Mouse (Mus musculus): ENCODE measurements around the gene Mat2a. TPM values are rescaled to one million over a fixed set of nuclear protein-coding genes. Genes with fewer than 3 reads are reported as not detected.
"Not testable (repeated sequence)": the region's sequence is repeated elsewhere in the genome, so short reads cannot be mapped to it uniquely, and the experiment has no call there.

Gene Mat2a
- polyA plus RNA-seq (2014; fragmentation: Nextera tagmentation; extraction: Ambion mirVana): 322 and 463 TPM in 2 replicates

GRCm38 (mm10) chr6:72439355-72440185 is at the start of gene Mat2a:
Mat2a (minus strand) TSS chr6:72439558.
- Histone ChIP-seq H3K27ac (ENCODE audit: low read depth, low read length) (peak within 1 kb of the TSS; percentile 98), H3K9ac (ENCODE audit: low read depth, low read length) (peak within 1 kb of the TSS; percentile 99), H3K36me3 (ENCODE audit: control insufficient read depth, insufficient read depth, low read length) (peaks cover 34% of the 10 kb centered on the region), H3K4me3 (ENCODE audit: low read length) (peak within 1 kb of the TSS; percentile 98), H3K4me1 (ENCODE audit: control insufficient read depth, insufficient read depth, low read length) (peaks cover 10% of the 10 kb centered on the region; the same call in 1 of the 2 replicates), H3K27me3 (ENCODE audit: control insufficient read depth, insufficient read depth, low read length) (no peaks in the 10 kb centered on the region), H3K4me2 (replicated peaks; ENCODE audit: low read depth, low read length) (peak within 1 kb of the TSS; percentile 93), H3K9me3 (ENCODE audit: control insufficient read depth, low read length) (no peaks in the 10 kb centered on the region)
- peak; percentile 91 for ATAC-seq (ENCODE audit: low FRiP score, low TSS enrichment)
- WGBS: under 1% methylated on average over 77 of the region's 77 CpGs

GRCm38 (mm10) chr6:72488850-72489249 is 49.5 kb upstream of the Mat2a start:
- no peaks in the 10 kb centered on the region for H3K9me3 ChIP-seq (ENCODE audit: control insufficient read depth, low read length)
- no peak overlapping the region for H3K9ac ChIP-seq (ENCODE audit: low read depth, low read length)
- no peak overlapping the region for H3K27ac ChIP-seq (ENCODE audit: low read depth, low read length)
- WGBS: 26% methylated on average over 3 of the region's 3 CpGs
- no peaks in the 10 kb centered on the region for H3K27me3 ChIP-seq (ENCODE audit: control insufficient read depth, insufficient read depth, low read length)
- no peak overlapping the region for H3K4me2 ChIP-seq (replicated peaks; ENCODE audit: low read depth, low read length)
- H3K4me3 ChIP-seq (ENCODE audit: low read length): no peak overlapping the region
- no peaks in the 10 kb centered on the region for H3K36me3 ChIP-seq (ENCODE audit: control insufficient read depth, insufficient read depth, low read length)
- ATAC-seq (ENCODE audit: low FRiP score, low TSS enrichment): no peak
- no peaks in the 10 kb centered on the region for H3K4me1 ChIP-seq (ENCODE audit: control insufficient read depth, insufficient read depth, low read length)

GRCm38 (mm10) chr6:72487282-72487681 is 47.9 kb upstream of the Mat2a start:
- Histone ChIP-seq H3K9me3 (ENCODE audit: control insufficient read depth, low read length) (no peaks in the 10 kb centered on the region), H3K9ac (ENCODE audit: low read depth, low read length) (no peak overlapping the region), H3K27me3 (ENCODE audit: control insufficient read depth, insufficient read depth, low read length) (no peaks in the 10 kb centered on the region), H3K27ac (ENCODE audit: low read depth, low read length) (no peak overlapping the region), H3K4me3 (ENCODE audit: low read length) (no peak overlapping the region), H3K36me3 (ENCODE audit: control insufficient read depth, insufficient read depth, low read length) (no peaks in the 10 kb centered on the region), H3K4me1 (ENCODE audit: control insufficient read depth, insufficient read depth, low read length) (no peaks in the 10 kb centered on the region), H3K4me2 (replicated peaks; ENCODE audit: low read depth, low read length) (no peak overlapping the region)
- 61% methylated on average over 3 of the region's 3 CpGs for WGBS
- no peak for ATAC-seq (ENCODE audit: low FRiP score, low TSS enrichment)

GRCm38 (mm10) chr6:72486307-72486706 is 46.9 kb upstream of the Mat2a start:
- Histone ChIP-seq H3K4me3 (ENCODE audit: low read length) (no peak overlapping the region), H3K27me3 (ENCODE audit: control insufficient read depth, insufficient read depth, low read length) (no peaks in the 10 kb centered on the region), H3K9me3 (ENCODE audit: control insufficient read depth, low read length) (no peaks in the 10 kb centered on the region), H3K36me3 (ENCODE audit: control insufficient read depth, insufficient read depth, low read length) (no peaks in the 10 kb centered on the region), H3K4me1 (ENCODE audit: control insufficient read depth, insufficient read depth, low read length) (no peaks in the 10 kb centered on the region), H3K9ac (ENCODE audit: low read depth, low read length) (no peak overlapping the region), H3K4me2 (replicated peaks; ENCODE audit: low read depth, low read length) (no peak overlapping the region), H3K27ac (ENCODE audit: low read depth, low read length) (no peak overlapping the region)
- 90% methylated on average over 6 of the region's 6 CpGs for WGBS
- ATAC-seq (ENCODE audit: low FRiP score, low TSS enrichment): no peak

- no peak for ATAC-seq (ENCODE audit: low FRiP score, low TSS enrichment)
- no peaks in the 10 kb centered on the region for H3K4me1 ChIP-seq (ENCODE audit: control insufficient read depth, insufficient read depth, low read length)
- H3K36me3 ChIP-seq (ENCODE audit: control insufficient read depth, insufficient read depth, low read length): no peaks in the 10 kb centered on the region
- WGBS: 67% methylated on average over 4 of the region's 4 CpGs
- no peak overlapping the region for H3K9ac ChIP-seq (ENCODE audit: low read depth, low read length)
- no peak overlapping the region for H3K4me2 ChIP-seq (replicated peaks; ENCODE audit: low read depth, low read length)
- H3K9me3 ChIP-seq (ENCODE audit: control insufficient read depth, low read length): no peaks in the 10 kb centered on the region
- H3K27me3 ChIP-seq (ENCODE audit: control insufficient read depth, insufficient read depth, low read length): no peaks in the 10 kb centered on the region
- no peak overlapping the region for H3K4me3 ChIP-seq (ENCODE audit: low read length)
- no peak overlapping the region for H3K27ac ChIP-seq (ENCODE audit: low read depth, low read length)
These were observed 45.5 kb upstream of the Mat2a start for GRCm38 (mm10) chr6:72484887-72485286.

- no peak overlapping the region for H3K4me3 ChIP-seq (ENCODE audit: low read length)
- H3K4me1 ChIP-seq (ENCODE audit: control insufficient read depth, insufficient read depth, low read length): no peaks in the 10 kb centered on the region
- H3K9me3 ChIP-seq (ENCODE audit: control insufficient read depth, low read length): no peaks in the 10 kb centered on the region
- no peak overlapping the region for H3K9ac ChIP-seq (ENCODE audit: low read depth, low read length)
- ATAC-seq (ENCODE audit: low FRiP score, low TSS enrichment): no peak
- H3K4me2 ChIP-seq (replicated peaks; ENCODE audit: low read depth, low read length): no peak overlapping the region
- 86% methylated on average over 2 of the region's 2 CpGs for whole genome bisulfite sequencing
- no peaks in the 10 kb centered on the region for H3K36me3 ChIP-seq (ENCODE audit: control insufficient read depth, insufficient read depth, low read length)
- H3K27ac ChIP-seq (ENCODE audit: low read depth, low read length): no peak overlapping the region
- H3K27me3 ChIP-seq (ENCODE audit: control insufficient read depth, insufficient read depth, low read length): no peaks in the 10 kb centered on the region
These were observed 42.8 kb upstream of the Mat2a start for GRCm38 (mm10) chr6:72482156-72482555.

GRCm38 (mm10) chr6:72480422-72480702 is 41.0 kb upstream of the Mat2a start:
- H3K9ac ChIP-seq (ENCODE audit: low read depth, low read length): no peak overlapping the region
- H3K27me3 ChIP-seq (ENCODE audit: control insufficient read depth, insufficient read depth, low read length): no peaks in the 10 kb centered on the region
- H3K9me3 ChIP-seq (ENCODE audit: control insufficient read depth, low read length): no peaks in the 10 kb centered on the region
- 87% methylated on average over 2 of the region's 2 CpGs for WGBS
- no peak overlapping the region for H3K27ac ChIP-seq (ENCODE audit: low read depth, low read length)
- ATAC-seq (ENCODE audit: low FRiP score, low TSS enrichment): no peak
- no peak overlapping the region for H3K4me2 ChIP-seq (replicated peaks; ENCODE audit: low read depth, low read length)
- no peaks in the 10 kb centered on the region for H3K4me1 ChIP-seq (ENCODE audit: control insufficient read depth, insufficient read depth, low read length)
- H3K36me3 ChIP-seq (ENCODE audit: control insufficient read depth, insufficient read depth, low read length): no peaks in the 10 kb centered on the region
- no peak overlapping the region for H3K4me3 ChIP-seq (ENCODE audit: low read length)

- no peaks in the 10 kb centered on the region for H3K27me3 ChIP-seq (ENCODE audit: control insufficient read depth, insufficient read depth, low read length)
- no peak overlapping the region for H3K4me3 ChIP-seq (ENCODE audit: low read length)
- WGBS: 87% methylated on average over 12 of the region's 12 CpGs
- ATAC-seq (ENCODE audit: low FRiP score, low TSS enrichment): no peak
- H3K9me3 ChIP-seq (ENCODE audit: control insufficient read depth, low read length): no peaks in the 10 kb centered on the region
- H3K27ac ChIP-seq (ENCODE audit: low read depth, low read length): no peak overlapping the region
- no peaks in the 10 kb centered on the region for H3K36me3 ChIP-seq (ENCODE audit: control insufficient read depth, insufficient read depth, low read length)
- H3K9ac ChIP-seq (ENCODE audit: low read depth, low read length): no peak overlapping the region
- no peaks in the 10 kb centered on the region for H3K4me1 ChIP-seq (ENCODE audit: control insufficient read depth, insufficient read depth, low read length)
- no peak overlapping the region for H3K4me2 ChIP-seq (replicated peaks; ENCODE audit: low read depth, low read length)
These were observed 40.5 kb upstream of the Mat2a start for GRCm38 (mm10) chr6:72479645-72480421.

GRCm38 (mm10) chr6:72478691-72479090 is 39.3 kb upstream of the Mat2a start:
- H3K4me2 ChIP-seq (replicated peaks; ENCODE audit: low read depth, low read length); H3K9me3 ChIP-seq (ENCODE audit: control insufficient read depth, low read length); H3K27me3 ChIP-seq (ENCODE audit: control insufficient read depth, insufficient read depth, low read length); H3K4me1 ChIP-seq (ENCODE audit: control insufficient read depth, insufficient read depth, low read length); H3K4me3 ChIP-seq (ENCODE audit: low read length); ATAC-seq (ENCODE audit: low FRiP score, low TSS enrichment); H3K27ac ChIP-seq (ENCODE audit: low read depth, low read length); H3K36me3 ChIP-seq (ENCODE audit: control insufficient read depth, insufficient read depth, low read length); H3K9ac ChIP-seq (ENCODE audit: low read depth, low read length): not testable (repeated sequence)
- 88% methylated on average over 3 of the region's 3 CpGs for WGBS

Measured in kidney, embryonic 14.5 days (tissue).